Mouse (Mus musculus): ENCODE results near the gene Erc1.
A peak's percentile ranks its signal among the peaks of the same experiment; 100 is the strongest.

The Erc1 gene

GRCm38 (mm10) chr6:119587897-119588296, 260.1 kb downstream of the Erc1 start:
- DNase-seq (ENCODE audit: low spot score), result no peak

DNA sequence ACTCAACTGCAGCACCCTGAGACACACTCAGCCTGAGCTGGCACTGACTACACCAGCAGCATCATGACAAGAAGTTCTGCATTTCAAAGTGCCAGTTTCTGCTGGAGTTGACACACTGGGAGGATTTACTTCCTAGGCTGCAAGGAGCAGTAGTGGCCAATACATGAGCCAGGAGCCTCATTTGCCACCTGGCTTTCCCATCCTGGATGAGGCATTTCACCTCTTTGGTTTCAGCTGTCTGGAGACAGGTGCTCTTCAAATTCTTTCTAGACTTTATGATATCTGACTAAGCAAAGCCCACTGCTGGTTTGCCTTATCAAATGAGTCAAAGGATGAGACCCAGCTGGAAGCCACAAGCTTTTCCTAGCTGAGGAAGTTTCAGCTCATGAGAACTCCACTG, 260.5 kb downstream of the Erc1 start:
- DNase-seq (ENCODE audit: low spot score), result no peak

DNA sequence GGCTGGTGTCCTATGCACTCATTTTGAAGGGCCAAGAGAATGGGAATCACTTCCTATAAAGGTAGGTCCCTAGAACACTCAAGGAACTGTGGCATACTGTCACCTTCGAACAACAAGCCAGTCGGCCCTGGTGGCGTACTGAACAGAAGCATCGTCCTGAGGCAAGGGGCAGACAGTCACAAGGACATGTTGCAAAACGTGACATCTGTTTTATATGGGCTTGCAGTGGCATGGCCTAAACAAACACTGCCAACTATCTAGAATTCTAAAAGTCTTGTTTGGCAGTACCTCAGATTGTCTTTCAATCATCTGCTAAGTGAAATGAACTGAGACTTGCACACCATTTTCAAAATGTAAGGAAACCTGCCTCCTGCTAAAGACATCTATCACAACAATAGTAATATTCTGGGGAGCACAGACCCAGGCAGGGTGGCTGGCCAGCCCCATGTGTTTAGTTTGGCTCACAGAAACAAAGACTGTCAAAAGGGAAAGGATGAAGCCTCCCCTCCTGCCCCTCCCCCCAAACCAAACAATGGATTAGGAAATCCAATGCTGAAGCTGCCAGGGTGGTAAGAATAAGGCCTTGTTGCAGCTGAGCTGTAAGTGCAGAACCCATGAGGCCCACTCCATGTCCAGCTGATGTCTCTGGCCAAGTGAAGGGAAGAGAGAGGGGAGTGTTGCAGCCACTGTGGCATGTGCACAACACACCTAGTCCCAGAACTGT, 262.2 kb downstream of the Erc1 start:
- no peak for DNase-seq (ENCODE audit: low spot score)

GRCm38 (mm10) chr6:119584061-119584460, 263.9 kb downstream of the Erc1 start:
- DNase-seq (ENCODE audit: low spot score), result no peak

GRCm38 (mm10) chr6:119583165-119583564, 264.8 kb downstream of the Erc1 start:
- DNase-seq (ENCODE audit: low spot score), result no peak

GRCm38 (mm10) chr6:119576706-119577105, 271.3 kb downstream of the Erc1 start:
- no peak for DNase-seq (ENCODE audit: low spot score)

GRCm38 (mm10) chr6:119575331-119575730, 272.6 kb downstream of the Erc1 start:
- no peak for DNase-seq (ENCODE audit: low spot score)

- DNase-seq (ENCODE audit: low spot score), result no peak
These were observed 275.7 kb downstream of the Erc1 start for GRCm38 (mm10) chr6:119572296-119572695.

DNA sequence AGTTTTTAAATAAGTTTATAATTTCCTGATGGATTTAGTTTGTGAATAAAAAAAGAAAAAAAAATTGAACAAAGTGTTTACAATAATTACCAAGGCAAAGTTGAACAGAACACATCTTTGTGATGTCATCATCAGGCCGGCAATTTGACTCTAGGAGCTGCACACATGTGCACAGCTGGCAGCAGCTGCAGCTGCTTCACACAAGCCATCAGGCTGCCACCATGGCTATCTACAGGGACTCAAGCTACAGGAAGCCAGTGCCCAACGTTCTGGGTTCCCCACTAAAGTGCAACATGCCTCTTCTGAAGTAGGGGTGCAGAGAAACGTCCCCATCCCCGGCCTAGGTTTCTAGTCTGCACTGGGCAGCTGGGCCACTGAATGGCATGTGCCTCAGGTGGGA, 277.2 kb downstream of the Erc1 start:
- DNase-seq (ENCODE audit: low spot score), result no peak

GRCm38 (mm10) chr6:119568339-119568738, 279.6 kb downstream of the Erc1 start:
- DNase-seq (ENCODE audit: low spot score), result no peak

- DNase-seq (ENCODE audit: low spot score), result peak; percentile 29
These were observed 282.3 kb downstream of the Erc1 start for GRCm38 (mm10) chr6:119565451-119566379.

DNA sequence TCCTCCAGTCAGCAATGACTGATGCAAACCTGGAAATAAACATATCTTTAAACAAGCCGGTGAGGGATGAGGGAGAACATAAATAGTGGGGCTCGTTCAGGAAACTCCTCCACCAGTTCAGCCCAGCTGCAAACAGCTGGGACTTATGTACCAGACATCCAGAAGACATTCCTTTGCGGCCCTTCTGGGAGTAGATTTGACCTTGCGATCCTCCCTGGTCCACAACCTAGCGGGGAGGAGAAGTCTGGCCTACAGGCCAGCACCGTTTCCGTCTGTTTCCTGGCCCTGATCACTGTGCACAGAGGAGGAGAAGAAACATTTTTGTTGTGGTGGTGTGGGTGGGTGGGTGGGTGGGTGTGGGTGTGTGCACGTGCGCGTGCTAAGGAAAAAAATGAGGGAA, 285.4 kb downstream of the Erc1 start:
- no peak for DNase-seq (ENCODE audit: low spot score)

DNA sequence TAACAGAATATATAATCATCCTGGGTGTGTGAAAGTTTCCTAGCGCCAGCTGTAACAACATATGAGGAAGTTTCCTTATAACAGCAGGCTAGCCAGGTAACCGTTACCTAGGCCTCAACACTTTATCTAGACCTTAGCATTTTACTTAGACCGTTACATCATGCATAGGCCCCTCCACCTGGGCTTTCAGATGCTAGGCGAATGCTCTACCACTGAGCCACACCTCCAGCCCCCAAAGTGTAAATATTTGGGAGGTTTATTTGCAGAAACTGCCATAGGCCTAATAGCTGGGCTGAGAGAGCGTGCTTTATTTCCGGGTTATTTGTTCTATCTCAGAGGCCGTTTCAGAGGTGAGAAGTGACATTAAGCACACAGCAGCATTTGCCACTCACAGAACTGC, 289.1 kb downstream of the Erc1 start:
- DNase-seq (ENCODE audit: low spot score), result no peak

DNA sequence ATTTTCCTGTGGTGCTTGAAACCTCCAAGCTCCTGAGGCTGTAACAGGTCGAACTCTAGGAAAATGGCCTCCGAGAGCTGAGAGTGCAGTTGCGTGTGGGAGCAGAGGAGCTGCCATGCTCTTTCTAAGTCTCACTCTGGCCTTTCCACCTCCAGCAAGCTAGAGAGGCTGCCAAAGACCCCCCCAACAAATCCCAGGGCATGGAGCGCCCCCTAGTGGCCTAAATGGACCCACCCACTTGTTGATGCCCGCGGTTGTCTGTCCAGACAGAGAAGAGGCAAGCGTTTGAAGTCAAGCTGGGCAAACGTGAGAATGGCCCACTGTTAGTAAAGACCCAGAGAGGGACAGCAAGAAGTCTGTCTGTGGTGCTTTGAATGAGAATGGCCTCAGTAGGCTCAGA, 293.5 kb downstream of the Erc1 start:
- DNase-seq (ENCODE audit: low spot score), result no peak

DNA sequence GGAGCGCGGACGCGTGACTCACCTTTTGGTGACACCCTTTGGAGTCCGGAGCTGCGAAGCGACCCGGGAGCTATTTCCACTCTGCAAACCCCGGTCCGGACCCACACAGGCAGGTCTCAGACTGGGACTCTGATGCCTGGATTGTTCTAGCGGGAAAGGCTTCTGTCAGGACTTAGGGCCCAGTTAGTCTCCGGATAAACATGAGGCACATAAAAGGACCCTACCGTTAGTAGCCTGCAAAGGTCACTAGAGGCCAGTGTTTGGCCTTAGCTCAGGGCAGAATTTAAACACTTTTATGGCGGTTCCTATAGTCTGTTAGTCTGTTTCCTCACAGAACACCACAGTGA, 303.5 kb downstream of the Erc1 start:
- no peak for DNase-seq (ENCODE audit: low spot score)

DNA sequence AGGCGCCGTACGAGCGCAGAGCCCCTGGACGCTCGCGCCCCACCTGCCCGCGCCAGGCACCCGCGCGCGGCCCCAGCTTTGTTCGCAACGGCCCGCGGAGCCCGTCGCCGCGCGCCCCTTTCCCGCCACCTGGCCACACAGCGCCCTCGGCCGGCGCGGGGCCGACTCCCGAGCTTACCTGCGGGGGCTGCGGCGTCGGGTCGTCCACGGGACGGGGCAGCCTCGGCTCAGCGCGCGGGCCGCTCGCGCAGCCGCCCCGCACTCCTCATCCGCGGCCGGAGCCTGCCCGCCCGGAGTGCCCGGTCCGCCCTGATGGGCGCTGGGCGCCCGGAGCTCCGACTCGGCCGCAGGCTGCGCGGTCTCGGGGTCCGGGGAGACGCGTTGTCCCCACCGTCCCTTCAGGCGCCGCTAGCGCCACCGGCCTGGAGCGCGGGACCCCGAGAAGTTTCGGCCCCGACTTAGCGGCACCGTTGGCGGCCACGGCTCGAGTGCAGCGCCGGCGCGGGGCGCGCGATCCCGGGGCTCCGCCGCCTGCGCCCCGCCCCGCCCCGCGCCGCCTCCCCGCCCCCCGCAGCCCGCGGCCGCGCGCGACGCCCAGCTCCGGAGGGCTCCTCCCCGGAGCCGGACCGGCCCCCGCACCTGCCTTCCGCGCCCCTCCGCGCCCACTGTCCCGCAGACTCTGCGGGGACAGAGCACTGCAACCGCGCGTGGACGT, 304.0 kb downstream of the Erc1 start, which contains the start of gene Wnt5b:
TSS of gene Wnt5b (minus strand) at position 545 of the 715 bp plus-strand sequence.
- peak; percentile 27 for DNase-seq (ENCODE audit: low spot score)

GRCm38 (mm10) chr6:119543456-119543802, 304.5 kb downstream of the Erc1 start:
- DNase-seq (ENCODE audit: low spot score), result no peak

DNA sequence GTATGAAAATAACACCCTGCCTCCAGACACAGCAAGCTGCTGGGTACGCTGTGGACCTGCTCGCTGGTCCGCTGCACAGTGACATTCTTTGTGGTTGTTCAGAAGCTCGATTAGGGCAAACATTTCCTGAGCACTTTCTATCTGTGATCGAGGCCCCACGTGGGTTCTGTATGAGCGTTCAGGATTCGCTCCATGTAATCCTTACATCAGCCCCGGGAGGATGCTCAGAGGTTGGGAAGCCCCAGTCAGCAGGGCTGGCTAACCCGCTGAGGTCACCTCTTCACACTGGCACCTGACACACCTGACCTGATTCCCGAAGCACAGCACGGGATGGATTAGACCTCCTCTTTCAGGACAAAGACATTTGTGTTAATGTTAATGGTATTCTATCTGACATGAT, 312.1 kb downstream of the Erc1 start:
- DNase-seq (ENCODE audit: low spot score), result no peak

DNA sequence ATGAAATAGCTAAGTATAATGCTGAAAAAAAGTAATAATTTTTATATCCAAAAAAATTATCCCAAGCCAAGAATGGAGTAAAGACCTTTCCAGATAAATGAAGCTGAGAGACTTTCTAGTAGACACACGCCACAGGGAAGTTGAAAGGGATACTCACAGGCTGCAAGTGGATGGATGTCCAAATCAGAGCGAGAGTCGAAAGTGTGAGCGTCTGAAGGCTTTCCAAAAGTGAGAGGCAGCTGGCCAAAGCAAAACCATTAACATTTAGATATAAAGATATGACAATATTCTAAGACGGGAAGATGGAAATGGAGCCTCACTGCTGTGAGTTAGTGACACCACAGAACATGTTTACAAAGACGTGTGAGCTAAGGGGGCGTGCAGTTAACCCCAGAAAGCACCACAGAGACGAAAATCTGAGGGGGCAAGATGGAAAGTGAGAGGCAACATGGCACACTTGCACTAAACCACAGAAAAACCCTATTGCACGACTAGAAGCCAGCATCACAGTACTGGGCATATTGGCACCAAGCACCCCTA, 314.7 kb downstream of the Erc1 start:
- DNase-seq (ENCODE audit: low spot score), result no peak

GRCm38 (mm10) chr6:119529659-119530058, 318.3 kb downstream of the Erc1 start:
- no peak for DNase-seq (ENCODE audit: low spot score)

- no peak for DNase-seq (ENCODE audit: low spot score)
These were observed 321.5 kb downstream of the Erc1 start for GRCm38 (mm10) chr6:119526498-119526897.

DNA sequence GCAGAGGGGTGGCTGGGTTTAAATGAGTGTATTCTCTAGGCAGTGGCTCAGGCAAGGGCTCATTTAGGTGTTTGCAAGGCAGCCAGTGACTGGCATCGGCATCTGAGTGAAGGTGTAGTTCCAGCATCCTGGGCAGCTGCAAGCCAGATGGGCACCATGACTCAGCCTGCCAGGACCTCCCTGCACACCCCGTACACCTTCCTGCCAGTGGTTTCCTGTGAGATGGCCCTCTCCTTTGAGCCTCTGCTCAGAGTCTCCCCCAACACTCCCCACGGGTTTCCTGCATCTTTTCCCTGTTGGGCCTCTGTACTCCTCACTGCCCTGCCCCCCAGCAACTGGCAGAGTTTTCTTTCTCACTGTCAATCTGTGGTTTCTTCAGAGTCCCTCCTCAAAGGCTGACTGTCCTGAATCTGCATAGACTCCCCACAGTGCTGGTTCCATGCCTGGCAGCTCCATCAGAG, 326.0 kb downstream of the Erc1 start:
- DNase-seq (ENCODE audit: low spot score), result no peak
